Mouse (Mus musculus): ENCODE data around the gene Dlg2.

Dlg2 gene

DNA sequence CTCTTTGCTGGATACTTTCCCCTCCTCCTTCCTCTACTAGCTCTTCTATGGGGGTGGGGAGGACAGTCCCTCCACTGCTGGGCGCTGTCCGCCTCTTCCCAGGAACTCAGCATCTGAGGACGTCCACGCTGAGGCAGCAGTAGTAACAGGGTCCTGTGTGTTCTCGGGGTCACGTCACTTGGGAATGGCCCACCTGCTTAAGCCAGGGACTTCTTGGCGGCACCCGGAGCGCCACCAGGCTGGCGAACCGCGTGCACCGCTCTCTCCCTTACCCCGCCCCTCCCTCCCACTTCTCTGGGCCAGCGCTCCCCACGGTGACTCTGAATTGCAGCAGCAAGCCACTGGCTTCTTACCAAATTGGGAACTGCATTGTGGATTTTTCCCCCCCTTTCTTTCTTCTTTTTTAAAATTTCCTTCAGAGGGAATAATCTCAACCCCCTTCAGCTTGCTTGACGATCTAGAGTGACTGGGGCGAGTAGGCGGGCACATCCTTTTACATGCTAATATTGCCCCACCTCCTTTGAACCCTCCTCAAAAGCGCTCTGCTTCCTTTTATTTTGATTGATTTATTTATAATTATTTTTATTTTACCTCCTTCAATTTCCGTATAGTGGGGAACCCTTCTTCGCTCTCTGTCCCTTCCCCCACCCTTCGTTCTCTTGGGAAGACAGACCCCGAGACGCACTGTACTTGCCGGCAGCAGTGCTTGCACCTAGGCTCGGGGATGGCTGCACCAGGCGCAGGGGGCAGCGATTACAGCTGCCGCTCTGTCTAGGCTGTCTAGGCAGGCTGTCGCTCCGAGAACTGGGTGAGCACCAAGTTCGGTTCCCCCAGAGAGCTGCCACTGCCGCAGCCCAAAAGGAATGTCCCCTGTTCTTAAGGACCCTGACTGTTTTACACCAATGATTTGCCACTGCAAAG, 785.8 kb downstream of the Dlg2 start:
- DNase-seq (ENCODE audit: extremely low read depth, low read depth) = no peak

DNA sequence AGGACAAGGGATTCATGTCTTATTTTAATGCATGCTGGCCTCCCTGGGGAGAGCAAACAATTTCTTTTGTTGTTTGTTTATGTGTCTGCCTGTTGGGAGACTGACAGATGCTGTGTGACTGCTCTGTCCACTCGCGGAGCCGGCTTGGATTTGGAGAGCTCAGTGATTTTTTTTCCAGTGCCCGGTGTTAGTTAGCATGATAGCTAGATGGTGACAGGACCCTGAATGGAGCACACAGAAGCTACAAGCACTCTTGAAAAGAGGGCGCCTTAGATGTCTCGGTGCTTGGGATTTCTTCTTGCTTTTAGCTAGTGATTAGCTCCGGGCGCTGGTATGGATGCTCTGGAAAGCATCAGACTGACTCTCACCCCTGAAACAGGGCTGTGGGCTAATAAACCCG, 786.5 kb downstream of the Dlg2 start:
- no peak for DNase-seq (ENCODE audit: extremely low read depth, low read depth)

DNA sequence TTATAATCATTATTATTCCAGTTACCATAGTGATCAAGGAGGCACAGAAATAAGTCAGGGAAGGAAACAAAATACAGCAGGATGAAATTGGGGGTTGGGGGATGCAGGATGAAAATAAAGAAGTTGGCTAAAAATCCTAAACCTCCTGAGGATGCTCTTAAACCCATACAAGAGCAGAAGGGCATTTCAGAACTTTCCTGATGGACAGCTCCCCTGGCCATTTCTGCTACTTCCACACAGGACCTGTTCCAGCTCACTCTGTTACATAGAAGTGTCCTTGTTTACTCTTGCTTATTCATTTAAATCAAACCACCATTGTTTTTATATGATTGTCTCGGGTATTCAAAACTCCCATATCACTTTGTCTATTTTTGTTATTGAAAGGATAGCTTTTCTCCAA, 791.3 kb downstream of the Dlg2 start:
- no peak for DNase-seq (ENCODE audit: extremely low read depth, low read depth)

DNA sequence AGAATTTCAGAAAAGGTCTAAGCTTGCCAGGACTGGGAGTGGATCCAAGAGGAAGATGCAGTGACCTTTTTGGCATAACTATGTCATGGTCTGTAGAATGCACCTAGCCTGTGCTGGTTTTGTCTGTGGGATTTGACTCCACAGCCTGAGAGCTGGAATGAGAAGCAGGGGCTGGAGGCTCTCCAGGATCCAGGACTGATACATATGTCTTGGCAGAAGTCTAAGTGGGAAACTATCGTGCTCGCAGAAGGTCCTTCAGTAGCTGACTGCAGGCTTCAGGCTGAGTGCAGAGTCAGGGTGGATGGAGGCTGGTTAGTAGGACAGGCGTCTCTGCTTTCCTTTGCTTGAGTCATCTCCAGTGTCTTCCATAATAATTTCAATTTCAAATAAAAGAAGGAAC, 807.7 kb downstream of the Dlg2 start:
- no peak for DNase-seq (ENCODE audit: extremely low read depth, low read depth)

DNA sequence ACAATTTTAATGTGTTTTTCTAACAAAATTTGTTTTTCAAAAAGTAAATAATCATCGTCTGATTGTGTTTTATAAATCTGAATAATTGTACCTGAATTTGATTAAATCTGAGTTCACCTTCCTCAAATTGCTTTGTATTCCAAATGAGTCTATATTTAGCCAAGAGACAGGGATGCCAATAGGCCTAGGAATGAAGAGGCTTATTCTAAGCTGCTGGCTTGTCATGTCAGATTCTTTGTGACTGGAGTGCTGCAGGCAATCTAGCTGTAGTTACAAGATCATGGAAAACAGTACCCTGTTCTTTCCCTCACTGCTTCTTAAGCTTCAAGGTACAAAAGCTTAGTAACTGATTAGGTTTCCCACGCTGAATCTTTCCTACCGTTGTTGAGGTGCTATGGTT, 811.9 kb downstream of the Dlg2 start:
- no peak for DNase-seq (ENCODE audit: extremely low read depth, low read depth)

DNA sequence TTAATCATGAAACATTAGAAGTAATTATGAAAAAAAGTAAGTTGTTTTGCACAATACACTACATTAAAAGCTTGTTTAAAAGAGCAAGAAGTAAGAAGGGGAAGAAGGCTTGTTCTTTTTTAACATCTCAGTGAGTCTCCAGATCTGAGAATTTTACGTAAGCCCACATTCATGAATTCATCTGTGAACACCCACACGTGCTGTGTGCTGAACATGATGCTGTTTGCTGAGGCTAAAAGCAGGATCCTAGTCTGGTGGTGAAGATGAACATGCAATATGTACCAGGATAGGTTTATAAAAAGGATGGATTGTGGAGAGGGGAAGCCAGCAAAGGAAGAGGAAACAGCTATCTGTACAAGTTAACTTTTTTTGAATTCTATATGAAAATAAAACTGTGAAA, 819.7 kb downstream of the Dlg2 start:
- DNase-seq (ENCODE audit: extremely low read depth, low read depth) = no peak

DNA sequence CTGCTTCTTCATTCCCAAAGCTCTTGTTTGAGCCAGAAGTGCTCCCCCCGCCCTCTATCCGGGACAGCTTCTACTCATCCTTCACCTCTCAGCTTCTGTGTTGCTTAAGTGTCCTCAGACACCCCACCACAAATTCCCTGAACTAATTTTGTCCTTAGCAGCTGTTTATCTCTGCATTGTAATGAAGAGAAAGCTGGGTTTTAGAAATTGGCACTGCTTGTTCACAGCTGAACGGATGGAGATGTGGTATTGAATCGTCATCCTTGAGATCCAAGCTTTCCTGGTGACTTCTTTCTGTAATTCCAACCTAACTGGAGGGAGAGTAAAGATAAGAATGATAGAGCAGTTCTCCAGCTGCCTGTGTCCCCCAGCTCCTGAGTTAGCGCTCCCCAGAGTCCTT, 834.7 kb downstream of the Dlg2 start:
- no peak for DNase-seq (ENCODE audit: extremely low read depth, low read depth)

DNA sequence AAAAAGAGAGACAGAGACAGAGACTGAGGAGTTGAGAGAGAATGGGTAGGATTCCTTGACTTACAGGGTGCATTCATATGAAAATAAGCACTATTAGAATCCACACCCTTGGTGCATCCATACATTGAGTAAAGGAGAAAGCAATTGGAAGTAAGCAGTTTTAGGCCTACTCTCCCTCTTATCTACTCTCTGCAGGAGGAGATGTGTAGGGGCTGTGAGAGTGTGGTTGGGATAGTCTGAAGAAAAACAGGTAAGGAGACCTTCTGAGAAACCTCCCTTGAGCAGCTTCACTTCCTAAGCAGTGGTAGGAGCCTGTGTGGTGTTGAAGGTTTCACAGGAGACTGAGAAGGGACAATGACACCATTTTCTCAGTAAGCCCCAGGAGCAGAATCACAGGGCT, 868.6 kb downstream of the Dlg2 start:
- no peak for DNase-seq (ENCODE audit: extremely low read depth, low read depth)

DNA sequence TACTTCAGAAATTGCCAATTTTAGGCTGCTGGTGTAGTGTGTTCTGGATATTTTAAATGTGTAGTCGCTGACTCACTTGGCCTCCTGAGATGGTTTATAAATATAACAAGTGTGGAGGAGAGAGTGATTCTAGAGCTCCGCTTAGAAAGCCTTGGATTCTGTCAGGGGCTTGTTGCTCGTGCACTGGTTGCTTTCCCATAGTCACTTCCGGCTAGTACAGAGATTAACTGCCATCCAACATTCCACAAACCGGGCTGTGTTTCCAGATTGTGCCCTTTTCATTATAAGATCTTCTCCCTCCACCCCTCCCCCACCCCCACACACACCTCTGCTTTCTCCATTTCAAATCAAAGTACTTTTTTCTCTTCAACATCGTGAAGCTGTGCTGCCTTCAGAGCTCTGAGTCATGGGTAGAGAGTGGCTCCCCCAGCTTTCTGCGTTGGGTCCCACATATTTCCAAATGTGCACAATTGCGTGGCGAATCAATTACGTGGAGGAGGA, 893.4 kb downstream of the Dlg2 start:
- no peak for DNase-seq (ENCODE audit: extremely low read depth, low read depth)

DNA sequence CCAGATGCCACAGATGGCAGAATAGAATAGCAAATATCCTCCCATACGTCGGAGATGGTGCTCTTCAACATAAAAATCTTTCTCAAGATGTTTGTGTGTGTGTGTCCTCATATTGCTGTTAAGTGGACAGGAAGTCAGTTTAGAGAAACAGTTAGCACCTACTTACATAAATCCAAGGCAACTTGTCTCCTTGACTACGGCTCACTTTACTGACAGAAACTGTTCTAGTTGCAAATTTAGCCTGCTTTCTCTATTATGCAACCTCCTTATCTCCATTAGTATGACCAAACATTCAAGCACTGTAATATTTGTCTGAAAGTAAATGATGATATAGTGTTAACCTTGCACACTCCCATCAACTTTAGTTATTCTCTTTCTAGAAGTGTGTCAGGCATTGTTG, 905.8 kb downstream of the Dlg2 start:
- no peak for DNase-seq (ENCODE audit: extremely low read depth, low read depth)

DNA sequence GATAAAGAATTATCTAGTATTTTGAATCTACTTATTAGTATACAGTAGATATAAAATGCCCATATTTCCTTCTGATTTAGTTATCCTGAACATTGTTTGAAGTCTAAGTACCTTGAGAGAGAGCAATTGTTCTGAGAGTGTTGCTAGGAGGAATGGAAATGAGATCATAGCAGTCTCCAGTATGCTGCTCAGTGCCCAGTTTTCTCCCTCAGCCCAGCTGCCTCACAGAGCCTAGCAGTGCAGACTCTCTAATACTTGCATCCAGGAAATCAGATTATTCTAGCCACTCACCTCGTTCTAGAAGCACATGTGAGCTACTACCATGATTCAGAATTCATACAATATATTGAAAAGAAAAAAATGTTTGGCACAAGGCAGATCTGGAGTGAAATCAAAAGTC, 907.4 kb downstream of the Dlg2 start:
- no peak for DNase-seq (ENCODE audit: extremely low read depth, low read depth)

DNA sequence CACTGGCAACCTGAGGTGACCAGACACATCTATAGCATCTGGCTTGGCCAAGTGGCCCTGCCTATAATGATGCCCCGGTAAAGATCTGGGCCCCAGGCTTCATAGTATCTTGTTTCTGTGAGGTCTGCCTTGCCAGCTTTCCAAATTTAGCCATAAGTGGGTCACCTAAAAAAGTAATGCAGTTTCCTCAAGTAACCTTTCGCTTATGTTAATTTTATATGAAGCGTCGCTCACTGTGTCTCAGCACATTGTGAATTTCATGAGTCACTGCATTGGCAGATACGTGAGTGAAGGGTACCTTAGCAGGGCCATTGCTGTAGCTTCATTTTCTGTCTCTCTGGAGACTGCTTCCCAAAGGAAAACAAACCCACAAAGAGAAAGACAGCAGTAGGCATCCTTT, 912.8 kb downstream of the Dlg2 start:
- no peak for DNase-seq (ENCODE audit: extremely low read depth, low read depth)

DNA sequence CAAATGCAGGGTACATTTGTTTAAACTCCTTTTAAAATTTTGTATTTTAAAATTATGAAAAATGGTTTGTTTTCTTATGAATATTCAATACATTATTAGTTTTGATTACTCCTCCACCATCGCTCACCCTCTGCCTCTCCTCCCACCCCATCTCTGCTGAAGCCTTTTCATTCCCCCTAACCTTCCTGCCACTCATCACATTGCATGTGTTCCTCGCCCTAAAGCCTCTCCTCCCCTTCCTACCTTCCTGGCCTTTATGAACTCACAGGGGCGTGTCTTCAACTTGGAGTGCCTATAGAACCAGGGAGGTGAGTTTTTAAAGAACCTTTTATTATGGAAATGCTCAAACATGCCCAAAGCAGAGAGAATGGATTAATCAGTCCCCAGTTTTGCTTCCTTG, 921.4 kb downstream of the Dlg2 start:
- DNase-seq (ENCODE audit: extremely low read depth, low read depth) = no peak

DNA sequence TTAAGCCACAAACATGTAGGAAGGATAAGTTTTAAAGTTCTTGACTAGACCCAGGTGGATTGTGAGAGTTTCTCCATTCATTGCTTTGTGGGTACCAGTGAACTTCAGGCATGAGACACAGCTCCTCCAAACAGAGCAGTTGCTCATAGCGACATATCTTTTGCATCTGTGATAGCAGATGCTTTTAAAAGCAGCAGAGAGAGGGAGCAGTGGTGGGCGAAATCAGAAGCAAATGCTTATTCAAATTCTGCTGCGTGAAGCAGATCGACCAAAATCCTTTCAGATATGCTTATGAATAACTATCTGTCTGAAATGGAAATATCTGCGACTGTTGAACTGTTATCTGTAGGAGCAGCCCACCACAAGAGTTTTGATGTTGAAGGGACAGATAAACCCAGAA, 935.6 kb downstream of the Dlg2 start:
- DNase-seq (ENCODE audit: extremely low read depth, low read depth) = no peak

DNA sequence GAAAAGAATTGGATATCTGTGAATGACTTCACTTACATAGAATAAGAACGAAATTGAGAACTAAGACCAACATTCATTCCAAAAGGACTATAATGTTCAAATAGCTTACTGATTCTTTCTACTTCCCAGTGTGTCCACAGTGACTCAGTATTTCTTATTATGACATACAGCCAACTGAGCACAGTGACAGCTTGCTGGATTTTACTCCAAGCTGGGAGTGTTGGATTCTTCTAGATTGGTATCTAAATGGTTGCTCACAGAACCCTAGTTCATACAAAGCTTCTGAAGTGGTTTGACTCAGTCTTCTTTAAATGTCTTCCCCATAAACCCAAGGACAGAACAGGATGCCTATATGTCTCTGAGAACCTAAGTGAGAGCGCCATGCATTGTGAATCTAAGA, 937.7 kb downstream of the Dlg2 start:
- DNase-seq (ENCODE audit: extremely low read depth, low read depth) = no peak

DNA sequence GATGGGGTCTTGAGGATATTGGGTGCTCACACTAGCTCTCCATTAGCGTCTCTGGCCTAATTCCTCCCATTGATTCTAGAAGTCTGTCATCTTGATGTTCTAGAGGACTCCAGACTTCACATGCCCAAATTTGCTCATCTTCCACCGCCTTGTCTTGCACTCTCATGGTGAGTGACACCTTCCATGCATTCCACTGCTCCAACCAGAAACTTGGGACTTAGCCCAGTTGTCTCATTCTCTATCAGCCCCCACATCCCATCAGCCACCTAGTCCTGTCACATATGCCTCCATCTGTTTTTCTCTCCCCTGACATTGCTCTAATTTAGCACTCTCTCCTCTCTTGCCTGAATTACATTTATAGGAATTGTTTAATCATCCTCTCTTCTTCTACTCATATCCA, 938.3 kb downstream of the Dlg2 start:
- no peak for DNase-seq (ENCODE audit: extremely low read depth, low read depth)

DNA sequence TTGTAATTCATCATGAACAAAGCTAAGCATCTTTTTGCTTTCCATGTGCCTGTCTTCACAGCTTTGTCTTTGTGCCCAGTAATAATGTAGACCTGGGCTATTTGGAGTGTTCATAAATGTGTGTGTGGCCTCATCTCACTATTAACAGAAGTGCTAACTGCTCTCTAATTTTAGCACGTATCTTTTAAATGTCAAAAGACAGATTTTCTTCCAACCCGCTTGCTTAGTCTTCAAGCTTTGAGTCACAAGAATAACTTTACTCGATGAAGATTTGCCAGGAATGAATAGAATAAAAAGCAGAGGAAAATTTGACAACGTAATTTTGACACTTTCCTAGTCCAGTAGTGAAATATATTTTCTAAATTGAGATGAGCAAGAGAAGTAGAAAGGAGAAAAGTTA, 943.7 kb downstream of the Dlg2 start:
- DNase-seq (ENCODE audit: extremely low read depth, low read depth) = no peak

DNA sequence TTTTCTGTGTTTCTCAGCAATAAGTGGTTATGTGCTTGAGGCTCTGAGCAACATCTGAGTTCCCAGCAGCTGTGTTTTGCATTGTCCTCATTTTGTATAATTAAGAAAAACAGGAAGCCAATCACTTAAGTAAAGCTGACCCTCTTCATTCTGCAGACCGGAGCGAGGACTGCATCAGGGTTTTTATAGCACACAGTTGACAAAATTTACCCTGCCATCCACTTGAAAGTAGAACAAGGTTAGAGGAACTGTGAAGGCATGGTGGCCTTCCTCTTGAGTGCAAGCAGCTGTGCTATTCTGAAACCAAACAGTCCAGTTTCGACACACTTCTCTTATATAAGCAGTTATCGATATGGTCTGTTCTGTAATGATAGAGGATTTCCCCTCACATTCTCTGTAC, 947.3 kb downstream of the Dlg2 start:
- no peak for DNase-seq (ENCODE audit: extremely low read depth, low read depth)

DNA sequence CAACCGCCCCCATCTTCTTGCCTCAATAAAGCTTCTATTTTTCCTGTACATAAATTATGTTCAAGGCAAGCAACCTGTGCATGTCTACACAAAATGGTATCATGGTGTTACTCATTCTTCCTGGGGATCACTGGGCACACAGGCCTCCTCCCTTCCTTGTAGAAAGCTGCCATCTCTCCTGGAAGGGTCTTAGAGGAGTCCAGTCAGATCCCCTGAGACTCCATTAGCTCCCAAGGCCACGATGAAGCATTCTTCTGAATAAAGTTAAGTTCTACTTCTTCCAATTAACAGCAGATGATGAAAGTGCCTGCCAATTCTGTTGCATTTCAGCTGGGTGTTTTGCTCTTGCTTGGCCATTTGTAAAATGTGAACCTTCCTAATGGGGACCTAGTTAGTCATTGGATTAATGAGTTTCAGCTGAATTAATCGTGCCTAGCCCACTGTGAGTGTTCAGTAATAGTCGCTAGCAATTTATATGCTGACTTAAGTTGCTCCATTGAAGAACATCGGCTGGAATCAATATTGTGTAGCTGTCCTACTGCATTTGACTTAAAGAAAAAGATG, 953.3 kb downstream of the Dlg2 start:
- no peak for DNase-seq (ENCODE audit: extremely low read depth, low read depth)

DNA sequence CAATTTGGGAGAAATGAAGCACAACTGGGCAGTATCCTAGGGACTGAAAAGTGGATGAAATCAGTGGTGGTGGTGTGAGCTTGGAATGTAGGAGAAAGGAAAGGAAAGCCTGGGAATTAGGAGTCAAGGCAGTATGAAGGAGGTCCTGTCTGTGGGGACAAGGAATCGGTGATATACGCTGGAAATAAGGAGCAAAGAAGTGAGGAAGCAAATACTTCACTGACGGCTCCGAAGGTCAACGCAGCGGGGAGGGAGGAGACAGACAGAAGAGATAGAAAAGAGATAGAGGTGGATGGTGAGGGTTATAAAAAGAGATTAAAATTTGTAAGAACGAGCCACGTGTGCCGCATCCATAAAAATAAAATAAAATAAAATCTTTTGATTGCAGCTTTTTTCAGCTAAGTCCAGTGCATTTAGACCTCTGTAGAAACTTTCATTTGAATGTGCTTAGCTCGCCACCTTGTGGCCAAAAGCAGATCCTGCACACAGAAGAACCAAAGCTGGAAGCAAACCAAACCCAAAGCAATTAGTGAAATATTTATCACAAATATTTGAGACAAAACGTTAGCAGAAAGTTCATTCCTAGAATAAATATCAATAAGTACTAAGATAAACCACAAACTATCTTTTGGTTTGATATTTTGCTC, 955.2 kb downstream of the Dlg2 start:
- peak; percentile 3 for DNase-seq (ENCODE audit: extremely low read depth, low read depth)

DNA sequence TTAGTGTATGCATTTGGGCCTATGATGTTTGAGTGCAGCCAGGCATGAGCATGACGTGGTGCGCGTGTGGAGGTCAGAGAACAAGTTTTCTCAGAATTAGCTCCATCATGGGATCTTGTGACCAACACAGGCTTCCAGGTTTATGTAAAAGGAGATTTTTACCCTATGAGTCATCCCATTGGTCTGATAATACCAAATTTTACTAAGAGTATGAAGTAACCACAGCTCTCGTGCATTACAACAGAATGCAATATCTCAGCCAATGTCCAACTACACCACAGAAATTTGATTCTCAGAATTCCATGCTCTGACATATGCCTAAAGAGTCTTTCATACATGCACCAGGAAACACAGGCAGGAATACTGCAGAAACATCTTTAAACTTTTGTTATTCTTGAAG, 956.1 kb downstream of the Dlg2 start:
- no peak for DNase-seq (ENCODE audit: extremely low read depth, low read depth)

DNA sequence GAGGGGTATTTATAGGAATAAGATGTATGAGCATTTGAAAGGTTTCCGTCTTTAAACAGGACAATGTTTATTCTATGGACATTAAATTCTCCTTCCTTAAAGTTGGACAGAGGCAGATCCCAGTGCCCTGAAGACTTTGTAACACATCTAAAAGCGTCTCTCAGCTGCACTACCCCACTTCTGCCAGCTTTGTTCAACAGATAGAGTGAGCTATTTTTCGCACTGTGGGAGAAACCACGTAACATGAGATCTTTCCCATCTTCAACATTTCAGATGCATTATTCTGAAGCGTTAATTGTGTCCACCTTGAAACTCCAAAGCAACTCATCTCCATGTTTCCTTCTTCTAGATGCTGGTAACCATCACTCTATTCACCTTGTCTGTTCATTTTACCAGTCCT, 958.3 kb downstream of the Dlg2 start:
- DNase-seq (ENCODE audit: extremely low read depth, low read depth) = no peak

DNA sequence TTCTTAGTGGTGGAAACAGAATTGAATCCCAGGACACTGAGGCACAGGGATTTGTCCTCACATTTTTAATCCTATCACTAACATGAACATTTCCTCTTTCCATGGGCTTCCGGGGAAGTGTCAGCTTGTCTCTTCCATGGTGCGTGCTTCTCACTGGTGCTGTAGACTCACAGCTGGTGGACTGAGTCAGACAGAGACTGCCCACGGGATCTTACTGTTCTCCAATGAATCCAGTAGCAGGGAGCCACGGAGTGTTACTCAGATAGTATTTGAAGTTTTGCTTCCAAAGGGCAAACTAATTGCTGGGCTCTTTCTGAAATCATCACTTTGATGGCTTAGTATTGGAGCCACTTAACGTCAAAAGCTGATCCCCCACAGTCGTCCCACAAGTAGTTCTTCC, 963.9 kb downstream of the Dlg2 start:
- no peak for DNase-seq (ENCODE audit: extremely low read depth, low read depth)
